Mouse (Mus musculus) MEL (cell line): ENCODE measurements around the gene Vipas39.

Source experiments
- CHD1 ChIP-seq: IDR thresholded peaks from 2 replicates; pipeline ENCODE4 v1.6.1; 2012; ENCODE audit warnings: low read depth, mild to moderate bottlenecking, inconsistent platforms, low read length, improper control_type of control experiment
- CHD2 ChIP-seq: IDR thresholded peaks from 2 replicates; pipeline ENCODE4 v1.6.1; 2011; ENCODE audit warnings: low read length, improper control_type of control experiment
- CTCF ChIP-seq, 3 experiments: IDR thresholded peaks in 2 of 3; conservative IDR thresholded peaks in 1 of 3; 2 replicates each; pipeline ENCODE4 v1.5.1; 2011 to 2012; ENCODE audit warnings: low read length in 3 of 3, low read depth in 2 of 3, mild to moderate bottlenecking in 2 of 3, improper control_type of control experiment in 1 of 3, inconsistent platforms in 1 of 3, mixed read lengths in 1 of 3, moderate library complexity in 1 of 3; ENCODE audit not compliant: control insufficient read depth in 1 of 3, insufficient read depth in 1 of 3, poor library complexity in 1 of 3, severe bottlenecking in 1 of 3
- E2F4 ChIP-seq: IDR thresholded peaks from 2 replicates; pipeline ENCODE4 v1.6.1; 2011; ENCODE audit warnings: low read depth, low read length, improper control_type of control experiment, borderline replicate concordance
- GATA1 ChIP-seq: IDR thresholded peaks from 2 replicates; pipeline ENCODE4 v1.6.1; 2011; ENCODE audit warnings: low read depth, low read length, improper control_type of control experiment
- MAX ChIP-seq: IDR thresholded peaks from 2 replicates; pipeline ENCODE4 v1.6.1; 2011; ENCODE audit warnings: low read length, improper control_type of control experiment
- MEF2A ChIP-seq: IDR thresholded peaks from 2 replicates; pipeline ENCODE4 v1.6.1; 2014; ENCODE audit warnings: low read depth, mild to moderate bottlenecking, inconsistent platforms, low read length, improper control_type of control experiment; ENCODE audit not compliant: poor library complexity, insufficient replicate concordance, severe bottlenecking; ENCODE audit errors: extremely low read depth
- NELFE ChIP-seq: IDR thresholded peaks from 2 replicates; pipeline ENCODE4 v1.6.1; 2011; ENCODE audit warnings: low read depth, low read length, improper control_type of control experiment
- POLR2A ChIP-seq, 2 experiments: IDR thresholded peaks; 2 replicates each; pipeline ENCODE4 v1.6.1; 2011 to 2012; ENCODE audit warnings: low read length in 2 of 2, mild to moderate bottlenecking in 2 of 2, control low read depth in 1 of 2, improper control_type of control experiment in 1 of 2, low read depth in 1 of 2, moderate library complexity in 1 of 2; ENCODE audit not compliant: control insufficient read depth in 1 of 2, insufficient read depth in 1 of 2, poor library complexity in 1 of 2
- USF1 ChIP-seq: IDR thresholded peaks from 2 replicates; pipeline ENCODE4 v1.6.1; 2014; ENCODE audit warnings: low read depth, mild to moderate bottlenecking, inconsistent platforms, low read length, improper control_type of control experiment, moderate library complexity
- USF2 ChIP-seq, 2 experiments: IDR thresholded peaks; 2 replicates each; pipeline ENCODE4 v1.6.1; 2011 to 2012; ENCODE audit warnings: improper control_type of control experiment in 2 of 2, low read length in 2 of 2, borderline replicate concordance in 1 of 2, inconsistent platforms in 1 of 2, low read depth in 1 of 2, mild to moderate bottlenecking in 1 of 2; ENCODE audit not compliant: insufficient read depth in 1 of 2
- ZNF384 ChIP-seq: IDR thresholded peaks from 2 replicates; pipeline ENCODE4 v1.6.1; 2012; ENCODE audit warnings: low read depth, mild to moderate bottlenecking, inconsistent platforms, low read length, improper control_type of control experiment

DNA sequence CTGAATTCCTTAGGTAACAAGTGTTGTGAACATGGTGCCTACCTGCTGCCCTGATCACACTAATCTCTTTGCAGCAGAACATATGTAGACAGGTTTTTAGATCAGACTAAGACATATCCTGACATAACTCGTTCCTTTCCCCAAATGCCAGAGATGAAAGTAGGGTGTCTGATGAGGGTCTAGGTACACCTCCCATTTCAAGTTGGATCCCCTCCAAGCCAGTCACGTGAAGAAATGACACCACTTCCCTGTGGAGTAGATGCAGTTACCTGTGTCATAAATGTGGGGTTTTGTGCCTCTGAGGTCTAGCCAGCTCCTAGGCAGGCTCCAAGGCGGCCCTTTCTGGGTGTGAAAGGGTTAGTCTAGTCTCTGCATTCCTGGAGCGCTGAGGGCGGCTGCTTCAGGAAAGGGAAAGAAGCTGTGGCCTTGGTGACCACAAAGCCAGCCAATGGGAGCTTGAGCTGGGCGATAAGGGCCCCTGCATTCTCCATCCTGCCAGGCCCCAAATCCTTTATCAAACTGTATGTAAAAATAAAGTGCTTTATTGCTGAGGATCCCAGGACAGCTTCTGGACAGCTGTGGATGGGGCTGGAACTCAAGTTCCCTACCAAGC lies 12.2 kb upstream of the Vipas39 start:
- no peak for TF ChIP-seq MEF2A
- no peak for TF ChIP-seq CTCF (IDR thresholded peaks at IDR 0.05 in 2 of 3, conservative IDR thresholded peaks at IDR 0.05 in 1 of 3; ENCODE audit: control insufficient read depth in 1 of 3, insufficient read depth in 1 of 3, low read depth in 2 of 3, low read length in 3 of 3, poor library complexity in 1 of 3, severe bottlenecking in 1 of 3)
- peak; percentile 69 for TF ChIP-seq GATA1
- TF ChIP-seq E2F4: no peak
- TF ChIP-seq NELFE: no peak
- TF ChIP-seq MAX: no peak
- no peak for TF ChIP-seq POLR2A (IDR thresholded peaks at IDR 0.05; ENCODE audit: control insufficient read depth in 1 of 2, insufficient read depth in 1 of 2, low read depth in 1 of 2, low read length in 2 of 2, poor library complexity in 1 of 2)
- no peak for TF ChIP-seq ZNF384
- no peak for TF ChIP-seq USF2 (IDR thresholded peaks at IDR 0.05; ENCODE audit: borderline replicate concordance in 1 of 2, insufficient read depth in 1 of 2, low read depth in 1 of 2, low read length in 2 of 2)
- peak; percentile 79 for TF ChIP-seq USF1
- TF ChIP-seq CHD2: no peak
- TF ChIP-seq CHD1: no peak
